Mouse (Mus musculus) stomach, embryonic 14.5 days (tissue): ENCODE data around the gene Lekr1. TPM values are rescaled to one million over a fixed set of nuclear protein-coding genes. Genes with fewer than 3 reads are reported as not detected.

Experiments used
- ATAC-seq: fragments of 200-750 bp; cut with Nextera tagmentation; 2 replicates; pipeline ENCODE4 v1.8.0; 2017; ENCODE audit warnings: low read depth, moderate TSS enrichment; ENCODE audit not compliant: insufficient number of reproducible peaks, insufficient read depth, low FRiP score
- H3K27ac ChIP-seq: fragments of 300-500 bp; sonication (generic); 2 replicates; pipeline ENCODE4 v1.5.1; 2014; ENCODE audit warnings: mild to moderate bottlenecking, low read length, moderate library complexity, mixed read lengths
- H3K27me3 ChIP-seq: fragments of 300-500 bp; sonication (generic); 2 replicates; pipeline ENCODE4 v1.6.1; 2014; ENCODE audit warnings: low read length, control low read depth, mixed read lengths; ENCODE audit not compliant: control insufficient read depth, insufficient read depth
- H3K36me3 ChIP-seq: fragments of 300-500 bp; sonication (generic); 2 replicates; pipeline ENCODE4 v1.6.1; 2014; ENCODE audit warnings: mild to moderate bottlenecking, control low read depth, low read length, moderate library complexity, mixed read lengths; ENCODE audit not compliant: control insufficient read depth, insufficient read depth
- H3K4me1 ChIP-seq: fragments of 300-500 bp; sonication (generic); 2 replicates; pipeline ENCODE4 v1.6.1; 2014; ENCODE audit warnings: low read length, control low read depth, mixed read lengths; ENCODE audit not compliant: control insufficient read depth, insufficient read depth
- H3K4me2 ChIP-seq: fragments of 300-500 bp; sonication (generic); replicated peaks from 2 replicates; pipeline ENCODE4 v1.6.1; 2014; ENCODE audit warnings: low read depth, low read length, control low read depth
- H3K4me3 ChIP-seq: fragments of 300-500 bp; sonication (generic); 2 replicates; pipeline ENCODE4 v1.5.1; 2014; ENCODE audit warnings: low read depth, low read length, control low read depth
- H3K9ac ChIP-seq: fragments of 300-500 bp; sonication (generic); replicated peaks from 2 replicates; pipeline ENCODE4 v1.6.1; 2014; ENCODE audit warnings: low read depth, mild to moderate bottlenecking, control low read depth, low read length, moderate library complexity, mixed read lengths
- H3K9me3 ChIP-seq: fragments of 300-500 bp; sonication (generic); 2 replicates; pipeline ENCODE4 v1.6.1; 2016; ENCODE audit warnings: low read depth, low read length, control low read depth; ENCODE audit not compliant: control insufficient read depth
- WGBS: fragments of 180-500 bp; shearing (Covaris S2); extraction: QIAGEN DNeasy Blood & Tissue Kit; methylation state at CpG from one replicate; pipeline ENCODE4 v1.1.7; 2014; 5-methylcytosine and 5-hydroxymethylcytosine counted together
- polyA plus RNA-seq: library from polyadenylated mRNA; unstranded; fragments of >200 nt; fragmentation: Nextera tagmentation; extraction: Ambion mirVana; gene quantifications from 2 replicates; pipeline ENCODE4 v1.2.1, GENCODE M21; 2014

Lekr1 gene
- polyA plus RNA-seq, 1 experiment from 2014 or later = 12.3 TPM

DNA sequence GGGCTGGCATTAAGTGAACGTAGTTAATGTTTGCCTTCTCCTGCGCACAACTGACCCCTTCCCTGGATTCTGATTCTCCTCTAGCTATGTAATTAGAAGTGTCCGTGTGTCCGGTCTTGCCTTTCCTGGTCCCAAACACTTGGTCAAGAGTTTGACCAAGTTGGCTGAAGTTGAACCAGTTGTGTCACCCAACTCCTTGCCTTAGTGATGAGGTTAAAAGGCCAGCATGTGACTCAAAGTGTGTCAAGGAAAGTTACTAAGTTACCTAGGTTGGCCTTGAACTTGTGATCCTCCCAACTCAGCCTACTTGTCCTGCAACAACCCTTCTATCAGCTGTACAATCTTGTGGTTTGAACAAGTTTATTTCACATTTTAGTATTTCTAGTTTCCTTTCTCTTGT lies 5.7 kb upstream of the Lekr1 start:
- H3K4me2 ChIP-seq = no peak overlapping the region
- H3K4me1 ChIP-seq = no peaks in the 10 kb centered on the region
- WGBS = 89% methylated on average over 4 of the region's 4 CpGs
- H3K27ac ChIP-seq = no peak overlapping the region
- no peaks in the 10 kb centered on the region for H3K27me3 ChIP-seq
- H3K36me3 ChIP-seq = no peaks in the 10 kb centered on the region
- no peak for ATAC-seq
- no peak overlapping the region for H3K9ac ChIP-seq
- H3K9me3 ChIP-seq = no peaks in the 10 kb centered on the region
- no peak overlapping the region for H3K4me3 ChIP-seq

DNA sequence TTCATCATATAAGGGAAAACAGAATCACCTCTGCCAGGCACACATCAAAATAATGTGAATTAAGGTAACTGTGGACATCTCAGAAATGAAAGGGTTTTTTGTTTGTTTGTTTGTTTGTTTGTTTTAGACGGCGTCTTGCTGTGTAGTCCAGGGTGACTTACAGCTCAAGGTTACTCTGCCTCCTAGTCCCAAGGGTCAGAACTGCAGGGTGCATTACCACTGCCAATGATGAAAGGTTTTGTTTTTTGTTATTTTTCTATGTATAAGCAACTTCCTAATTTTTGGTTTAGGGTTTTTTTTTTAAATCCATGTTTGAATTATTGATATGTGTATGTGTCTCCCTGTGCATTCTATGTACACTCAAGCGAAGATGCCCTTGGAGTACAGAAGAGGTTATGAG lies 4.3 kb upstream of the Lekr1 start:
- H3K27me3 ChIP-seq = no peaks in the 10 kb centered on the region
- WGBS = 69% methylated on average over 3 of the region's 3 CpGs
- no peaks in the 10 kb centered on the region for H3K9me3 ChIP-seq
- H3K9ac ChIP-seq = no peak overlapping the region
- H3K4me1 ChIP-seq = peaks cover 3% of the 10 kb centered on the region; the same call in 1 of the 2 replicates
- H3K36me3 ChIP-seq = no peaks in the 10 kb centered on the region
- no peak for ATAC-seq
- no peak overlapping the region for H3K27ac ChIP-seq
- no peak overlapping the region for H3K4me3 ChIP-seq
- H3K4me2 ChIP-seq = no peak overlapping the region

DNA sequence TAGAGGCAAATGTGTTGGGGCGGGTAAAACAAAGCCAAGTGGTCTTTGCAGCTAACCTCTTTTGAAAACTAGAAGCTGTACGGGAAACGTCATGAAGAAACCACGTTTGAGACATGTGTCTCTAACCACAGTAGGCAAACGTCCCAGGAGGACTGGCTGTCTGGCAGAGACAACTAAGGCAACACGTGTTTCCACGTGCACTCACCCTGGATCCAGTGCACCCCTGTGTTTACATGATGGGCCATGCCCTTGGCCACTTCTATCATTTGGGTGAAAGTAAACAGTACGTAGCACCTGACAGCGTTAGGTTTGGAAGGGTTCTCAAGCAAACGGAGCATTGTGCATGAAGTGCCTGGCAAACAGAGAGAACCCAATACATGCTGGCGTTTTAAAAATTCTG lies 2.9 kb upstream of the Lekr1 start:
- Histone ChIP-seq H3K27me3 (no peaks in the 10 kb centered on the region), H3K27ac (no peak overlapping the region), H3K4me2 (no peak overlapping the region), H3K4me1 (peaks cover 3% of the 10 kb centered on the region; the same call in 1 of the 2 replicates), H3K9ac (no peak overlapping the region), H3K36me3 (no peaks in the 10 kb centered on the region), H3K4me3 (no peak overlapping the region), H3K9me3 (no peaks in the 10 kb centered on the region)
- ATAC-seq = no peak
- WGBS = 29% methylated on average over 11 of the region's 11 CpGs

DNA sequence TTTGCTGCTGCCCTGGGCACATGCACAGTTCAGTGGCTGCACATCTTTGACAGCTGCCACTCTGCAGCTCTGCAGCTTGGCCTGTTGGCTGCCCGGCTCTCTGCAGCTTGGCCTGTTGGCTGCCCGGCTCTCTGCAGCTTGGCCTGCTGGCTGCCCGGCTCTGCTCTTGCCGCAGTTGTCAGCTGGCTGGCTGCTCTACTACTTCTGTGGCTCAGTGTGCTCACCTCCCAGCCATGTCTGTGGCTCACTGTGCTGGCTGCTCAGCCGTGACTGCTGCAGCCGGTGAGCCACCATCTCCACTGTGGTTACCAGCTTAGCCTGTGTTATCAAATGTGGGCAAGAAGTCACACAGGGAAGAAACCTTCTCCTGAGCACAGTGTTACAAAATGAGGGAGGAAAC lies 4.2 kb downstream of the Lekr1 start:
- Histone ChIP-seq H3K9me3 (no peaks in the 10 kb centered on the region), H3K27ac (no peak overlapping the region), H3K27me3 (no peaks in the 10 kb centered on the region), H3K9ac (no peak overlapping the region; the same call in 1 of the 2 replicates), H3K4me1 (peaks cover 3% of the 10 kb centered on the region; the same call in 1 of the 2 replicates), H3K36me3 (no peaks in the 10 kb centered on the region), H3K4me3 (no peak overlapping the region), H3K4me2 (no peak overlapping the region)
- no peak for ATAC-seq
- WGBS = 66% methylated on average over 6 of the region's 6 CpGs

DNA sequence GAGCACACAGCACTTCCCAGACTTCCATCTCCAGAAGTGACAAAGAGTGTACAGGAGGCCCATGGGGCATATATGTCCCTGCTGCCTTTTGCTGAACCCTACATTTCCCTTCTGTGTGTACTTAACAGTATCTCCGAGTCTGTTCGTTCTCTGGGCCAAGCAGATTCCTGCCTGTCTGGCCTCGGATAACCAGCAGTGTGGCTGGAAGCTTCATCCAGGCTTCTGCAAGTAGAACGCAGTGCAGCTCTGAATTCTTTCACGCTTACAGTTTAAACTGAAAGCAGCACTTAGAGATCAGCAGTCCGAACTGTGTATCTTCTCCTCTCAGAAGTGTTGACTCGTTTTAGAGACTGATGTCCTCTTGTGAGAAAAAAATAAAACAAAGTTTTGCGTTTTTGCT lies 7.7 kb downstream of the Lekr1 start:
- no peak overlapping the region for H3K9ac ChIP-seq
- ATAC-seq = no peak
- no peak overlapping the region for H3K4me3 ChIP-seq
- H3K27me3 ChIP-seq = no peaks in the 10 kb centered on the region
- H3K27ac ChIP-seq = peak overlapping the region; percentile 39; the same call in 1 of the 2 replicates
- H3K36me3 ChIP-seq = no peaks in the 10 kb centered on the region
- H3K4me2 ChIP-seq = 0 out of 2 replicates have a peak overlapping the region, but pooled peaks have one; percentile 10
- H3K4me1 ChIP-seq = no peaks in the 10 kb centered on the region
- 23% methylated on average over 8 of the region's 8 CpGs for WGBS
- H3K9me3 ChIP-seq = no peaks in the 10 kb centered on the region

DNA sequence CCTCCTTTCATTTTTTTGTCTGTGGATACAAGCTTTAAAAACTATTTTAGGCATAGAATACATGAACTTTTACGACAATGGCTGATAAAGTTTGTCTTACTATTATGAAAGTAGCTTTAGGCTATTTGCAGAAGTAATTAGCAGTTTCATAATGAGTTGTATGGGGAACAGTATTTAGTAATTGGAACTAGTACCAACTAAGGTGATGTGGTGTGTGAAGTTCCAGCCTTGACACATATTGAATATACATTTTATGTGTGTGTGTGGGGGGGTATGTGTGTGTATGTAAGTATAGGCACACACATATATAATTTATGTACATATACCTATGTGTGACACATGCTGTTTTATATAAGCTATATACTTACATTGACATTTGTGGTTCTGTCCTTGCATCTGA lies 14.6 kb downstream of the Lekr1 start:
- 90% methylated on average over 1 of the region's 1 CpGs for WGBS

DNA sequence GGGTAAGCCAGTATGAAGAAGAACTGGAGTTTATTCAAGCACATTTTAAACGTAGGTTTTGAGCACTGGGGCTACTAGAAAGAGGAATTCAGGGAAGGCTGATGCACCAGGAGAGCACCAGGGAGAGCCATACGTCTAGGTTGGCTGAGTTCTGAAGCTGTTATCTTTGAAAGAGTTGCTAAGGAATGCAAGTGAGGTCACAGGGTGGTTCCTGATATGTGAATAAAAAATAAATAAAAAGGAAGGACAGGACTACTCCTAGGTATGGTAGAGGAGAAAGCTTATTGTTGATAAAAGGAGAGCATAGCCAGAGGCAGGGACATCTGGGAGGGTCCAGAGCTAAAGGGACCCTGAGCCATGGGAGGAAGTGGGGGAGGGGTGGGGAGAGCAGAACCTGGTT lies 23.7 kb downstream of the Lekr1 start:
- no peak overlapping the region for H3K27ac ChIP-seq
- H3K27me3 ChIP-seq = no peaks in the 10 kb centered on the region
- H3K9ac ChIP-seq = no peak overlapping the region
- H3K9me3 ChIP-seq = no peaks in the 10 kb centered on the region
- no peak overlapping the region for H3K4me2 ChIP-seq
- WGBS = 22% methylated on average over 2 of the region's 2 CpGs
- no peaks in the 10 kb centered on the region for H3K36me3 ChIP-seq
- no peak for ATAC-seq
- H3K4me1 ChIP-seq = no peaks in the 10 kb centered on the region
- H3K4me3 ChIP-seq = no peak overlapping the region

More for the DNA sequence above, 14.6 kb downstream of the Lekr1 start:
- H3K9ac ChIP-seq = no peak overlapping the region
- H3K4me3 ChIP-seq = no peak overlapping the region
- no peaks in the 10 kb centered on the region for H3K4me1 ChIP-seq
- ATAC-seq = no peak
- H3K36me3 ChIP-seq = no peaks in the 10 kb centered on the region
- H3K9me3 ChIP-seq = no peaks in the 10 kb centered on the region
- no peaks in the 10 kb centered on the region for H3K27me3 ChIP-seq
- no peak overlapping the region for H3K27ac ChIP-seq
- H3K4me2 ChIP-seq = no peak overlapping the region

DNA sequence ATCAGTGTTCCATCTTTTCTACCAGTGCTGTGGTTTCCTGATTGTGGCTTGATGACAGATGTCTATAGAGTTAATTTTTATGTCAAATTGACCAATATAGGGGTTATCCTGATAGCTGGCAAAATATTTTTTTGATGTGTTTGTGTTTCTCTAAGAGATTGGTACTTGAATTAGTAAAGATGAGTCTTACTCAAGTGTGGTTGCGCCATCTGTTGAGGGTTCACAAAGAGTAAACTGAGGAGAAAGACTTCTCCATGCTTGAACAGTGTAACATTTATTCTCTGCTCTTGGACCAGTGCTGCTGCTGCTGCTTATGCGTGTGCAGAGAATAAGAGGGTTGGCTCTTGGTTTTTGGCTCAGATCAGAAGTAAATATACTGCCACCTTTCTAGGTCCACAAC lies 24.8 kb downstream of the Lekr1 start:
- WGBS = 86% methylated on average over 2 of the region's 2 CpGs
- Histone ChIP-seq H3K4me3 (no peak overlapping the region), H3K36me3 (no peaks in the 10 kb centered on the region), H3K27ac (no peak overlapping the region), H3K4me1 (no peaks in the 10 kb centered on the region), H3K4me2 (no peak overlapping the region), H3K9ac (no peak overlapping the region), H3K27me3 (no peaks in the 10 kb centered on the region), H3K9me3 (no peaks in the 10 kb centered on the region)
- ATAC-seq = no peak

DNA sequence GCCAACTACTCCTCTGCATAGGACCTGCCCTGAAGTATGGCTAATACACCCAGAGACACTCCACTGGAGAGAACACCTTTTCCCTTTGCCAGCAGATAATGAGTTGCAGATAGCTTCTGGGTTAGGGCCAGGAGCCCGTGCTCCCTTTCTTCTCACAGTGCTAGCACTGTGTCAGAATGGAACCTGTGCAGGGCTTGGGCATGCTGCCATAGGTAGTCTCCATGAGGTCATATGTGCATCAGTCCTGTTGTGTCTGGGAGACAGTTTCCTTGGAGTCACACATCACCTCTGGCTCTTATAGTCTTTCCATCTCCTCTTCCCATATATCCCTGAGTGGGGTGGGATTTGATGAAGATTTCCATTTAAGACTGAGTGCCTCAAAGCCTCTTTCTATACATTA lies 33.7 kb downstream of the Lekr1 start:
- no peaks in the 10 kb centered on the region for H3K9me3 ChIP-seq
- no peaks in the 10 kb centered on the region for H3K36me3 ChIP-seq
- H3K4me2 ChIP-seq = no peak overlapping the region
- H3K4me1 ChIP-seq = no peaks in the 10 kb centered on the region
- ATAC-seq = no peak
- 67% methylated on average over 1 of the region's 1 CpGs for WGBS
- H3K27me3 ChIP-seq = no peaks in the 10 kb centered on the region
- no peak overlapping the region for H3K27ac ChIP-seq
- H3K9ac ChIP-seq = no peak overlapping the region
- H3K4me3 ChIP-seq = no peak overlapping the region
